Mouse (Mus musculus): ENCODE data around the gene Acad10.

The Acad10 gene

DNA sequence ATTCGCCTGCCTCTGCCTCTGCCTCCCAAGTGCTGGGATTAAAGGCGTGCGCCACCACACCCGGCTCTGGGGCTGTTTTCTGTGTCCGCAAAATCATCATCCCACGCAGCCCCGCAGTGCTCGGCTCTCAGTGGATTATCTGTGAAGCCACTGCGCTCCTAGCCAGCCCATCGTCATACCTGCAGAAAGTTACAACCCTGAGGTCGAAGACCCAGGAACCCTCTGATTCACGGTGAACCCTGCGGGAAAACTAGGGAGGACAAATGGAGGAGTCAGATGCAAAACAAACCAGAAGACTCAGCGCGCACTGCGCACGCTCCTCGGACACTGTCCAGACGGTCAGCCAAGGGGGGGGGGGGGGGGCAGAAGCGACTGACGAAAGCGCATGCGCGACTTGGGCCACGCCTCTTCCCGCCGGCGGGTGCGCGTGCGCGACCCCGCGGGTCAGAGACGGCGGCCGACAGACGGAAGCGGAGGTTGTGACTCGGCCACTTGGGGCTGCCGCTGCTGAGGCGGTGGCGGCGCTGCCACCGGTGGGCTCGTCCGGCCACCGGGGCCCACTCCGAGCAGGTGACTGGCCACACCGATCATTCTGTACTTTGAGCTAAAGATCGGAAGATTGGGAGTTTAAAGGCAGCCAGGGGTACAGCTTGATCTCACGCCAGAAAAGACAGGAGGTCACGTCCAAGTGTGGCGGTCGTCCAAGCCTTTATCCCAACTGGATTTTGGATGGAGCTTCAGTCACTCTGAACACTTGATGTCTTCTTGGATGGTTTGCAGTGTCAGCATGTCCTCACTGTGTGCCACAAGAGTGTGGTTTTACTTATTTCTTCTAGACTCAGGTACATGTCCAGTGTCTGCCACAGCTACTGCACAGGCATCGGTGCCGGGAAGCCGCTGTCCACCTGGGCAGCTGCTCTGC is 41.5 kb downstream of the Acad10 start, which contains the start of gene Acad12:
Gene Acad12 (minus strand): TSS at position 347 of the 922 bp plus-strand sequence.
- ChIA-PET POLR2A (interaction anchor here (0.7 to 1.7 kb wide), 14 partner anchors 9 to 677 kb away, joined by 3 to 11 read pairs (median 3); no protein-coding TSS in a partner anchor), CTCF (interaction anchor here (0.6 to 2.1 kb wide), 8 partner anchors 13 to 939 kb away, joined by 3 to 7 read pairs (median 3); no protein-coding TSS in a partner anchor)

DNA sequence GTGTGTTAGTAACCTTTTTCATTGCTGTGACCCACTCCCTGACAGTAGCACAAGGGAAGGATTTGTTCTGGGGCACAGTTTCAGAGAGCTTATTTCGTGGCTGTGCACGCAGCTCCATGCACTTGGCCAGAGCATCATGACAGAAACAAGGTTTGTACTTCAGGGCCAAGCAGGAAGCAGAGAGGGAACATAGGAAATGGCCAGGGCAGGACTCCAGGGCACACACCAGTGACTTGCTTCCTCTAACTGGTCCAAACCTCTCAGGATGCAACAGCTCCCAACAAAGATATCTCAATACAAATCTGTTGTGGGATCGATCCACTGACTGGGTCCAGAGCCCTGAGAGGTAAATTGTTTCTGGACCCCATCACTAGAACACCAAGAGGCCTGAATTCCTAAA is 45.4 kb downstream of the Acad10 start:
- ChIA-PET POLR2A (interaction anchor here in 1 of 4 experiments (0.6 kb wide), 1 partner anchor 25 kb away, joined by 3 read pairs; no protein-coding TSS in a partner anchor), CTCF (interaction anchor here in 2 of 4 experiments (0.6 to 0.7 kb wide), 3 partner anchors 109 to 311 kb away, joined by 3 to 5 read pairs (median 4); no protein-coding TSS in a partner anchor)

DNA sequence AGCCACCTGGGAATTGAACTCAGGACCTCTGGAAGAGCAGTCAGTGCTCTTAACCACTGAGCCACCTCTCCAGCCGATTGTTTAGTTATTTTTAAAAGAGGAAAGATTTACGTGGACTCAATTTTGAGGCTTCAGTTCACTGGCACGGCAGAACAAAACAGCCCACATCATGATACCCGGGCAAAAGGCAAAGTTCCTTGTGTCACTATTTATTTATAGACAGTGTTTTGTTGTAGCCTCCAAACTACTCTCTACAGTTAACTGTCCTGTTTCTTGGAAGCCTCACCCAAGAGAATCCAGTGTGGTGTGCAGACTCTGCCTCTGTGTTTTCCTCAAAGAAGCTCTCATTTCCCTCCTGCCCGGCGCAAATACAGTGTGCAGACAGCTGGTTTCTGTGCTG is 48.3 kb downstream of the Acad10 start:
- CTCF ChIA-PET = interaction anchor here in 1 of 4 experiments (0.8 kb wide), 1 partner anchor 12 kb away, joined by 3 read pairs; no protein-coding TSS in a partner anchor

DNA sequence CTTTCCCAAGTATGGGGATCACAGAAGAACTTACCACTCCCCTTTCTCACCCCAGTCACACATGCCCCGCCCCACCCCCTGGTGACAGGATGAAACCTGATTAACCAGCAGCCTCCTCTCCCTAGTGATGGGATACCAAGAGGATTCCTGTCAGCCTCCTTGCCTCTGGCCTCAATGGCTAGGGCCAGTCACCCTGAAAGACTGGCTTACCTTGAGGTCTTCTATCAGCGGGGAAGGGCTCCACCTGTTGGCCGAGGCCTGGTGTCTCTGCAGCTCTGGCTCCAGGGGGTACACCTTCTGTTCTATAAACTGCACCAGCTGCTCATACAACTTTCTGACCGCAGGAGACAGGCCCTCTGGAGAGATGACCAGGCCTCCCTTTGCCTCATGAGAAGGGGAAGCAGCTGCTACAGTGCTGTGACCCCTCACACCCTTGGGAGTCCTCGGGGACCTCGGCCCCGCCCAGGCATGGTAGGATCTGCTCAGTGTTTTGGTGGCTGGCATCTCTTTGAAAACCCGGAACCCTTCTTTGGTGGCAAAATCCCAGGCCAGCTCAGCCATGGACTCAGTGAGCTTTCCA is 50.7 kb downstream of the Acad10 start:
- CTCF ChIA-PET = interaction anchor here in 1 of 4 experiments (0.6 kb wide), 3 partner anchors 8 to 114 kb away, joined by 3 to 4 read pairs (median 3); no protein-coding TSS in a partner anchor
- POLR2A ChIA-PET = interaction anchor here in 1 of 4 experiments (1.1 kb wide), 1 partner anchor 66 kb away, joined by 5 read pairs; no protein-coding TSS in a partner anchor

More for the DNA sequence above, 48.3 kb downstream of the Acad10 start:
- POLR2A ChIA-PET = interaction anchor here in 2 of 4 experiments (0.5 to 0.6 kb wide), 2 partner anchors 187 to 238 kb away, joined by 3 read pairs; no protein-coding TSS in a partner anchor

DNA sequence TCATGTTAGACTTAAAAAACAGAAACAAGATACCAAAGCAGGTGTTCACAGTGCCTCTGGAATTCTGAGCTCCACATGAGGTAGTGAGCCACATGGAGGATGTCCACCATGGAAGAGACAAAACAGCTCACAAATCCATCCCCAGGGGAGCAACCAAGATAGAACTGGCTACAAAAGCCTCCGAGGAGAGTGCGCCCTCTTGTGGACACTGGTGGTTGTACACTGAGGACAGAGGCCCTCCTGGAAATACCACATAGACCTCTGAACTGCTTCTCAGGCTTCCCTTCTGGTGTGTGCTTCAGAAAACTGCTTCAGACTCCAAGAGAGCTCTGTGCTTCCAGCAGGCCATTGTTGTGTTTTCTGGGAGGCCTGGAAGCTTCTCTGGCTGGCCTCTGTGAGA is 54.2 kb downstream of the Acad10 start:
- ChIA-PET CTCF (interaction anchor here (0.5 to 1.4 kb wide), 44 partner anchors 8 to 1212 kb away, joined by 3 to 8 read pairs (median 3); partner anchors contain the start of genes Aldh2 (in 1 of the 4), Erp29 (in 1 of the 4) and Tmem116 (in 1 of the 4)), POLR2A (interaction anchor here in 3 of 4 experiments (0.6 to 1.2 kb wide), 8 partner anchors 13 to 794 kb away, joined by 3 to 7 read pairs (median 3); partner anchors contain the start of gene Adam1b (in 1 of the 3))

DNA sequence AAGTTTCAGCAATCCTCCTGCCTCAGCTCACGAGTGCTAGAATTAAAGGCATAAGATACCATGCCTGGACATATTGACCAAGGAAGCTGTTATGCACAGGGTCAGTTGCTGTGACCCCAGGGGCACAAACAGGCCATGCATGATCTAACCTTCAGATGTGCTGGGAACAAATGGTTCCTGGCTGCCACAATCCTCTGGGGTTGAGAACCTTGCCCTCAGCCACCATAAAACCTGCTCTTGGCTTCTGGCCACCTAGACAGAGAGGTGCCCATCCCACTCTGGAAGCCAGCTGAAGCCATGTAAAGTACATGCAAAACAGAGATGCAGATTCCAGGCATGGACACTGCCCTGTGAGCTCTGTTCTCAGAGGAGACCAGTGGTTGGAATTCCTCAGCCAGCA is 56.5 kb downstream of the Acad10 start:
- POLR2A ChIA-PET = interaction anchor here in 1 of 4 experiments (0.6 kb wide), 1 partner anchor 43 kb away, joined by 3 read pairs; no protein-coding TSS in a partner anchor

DNA sequence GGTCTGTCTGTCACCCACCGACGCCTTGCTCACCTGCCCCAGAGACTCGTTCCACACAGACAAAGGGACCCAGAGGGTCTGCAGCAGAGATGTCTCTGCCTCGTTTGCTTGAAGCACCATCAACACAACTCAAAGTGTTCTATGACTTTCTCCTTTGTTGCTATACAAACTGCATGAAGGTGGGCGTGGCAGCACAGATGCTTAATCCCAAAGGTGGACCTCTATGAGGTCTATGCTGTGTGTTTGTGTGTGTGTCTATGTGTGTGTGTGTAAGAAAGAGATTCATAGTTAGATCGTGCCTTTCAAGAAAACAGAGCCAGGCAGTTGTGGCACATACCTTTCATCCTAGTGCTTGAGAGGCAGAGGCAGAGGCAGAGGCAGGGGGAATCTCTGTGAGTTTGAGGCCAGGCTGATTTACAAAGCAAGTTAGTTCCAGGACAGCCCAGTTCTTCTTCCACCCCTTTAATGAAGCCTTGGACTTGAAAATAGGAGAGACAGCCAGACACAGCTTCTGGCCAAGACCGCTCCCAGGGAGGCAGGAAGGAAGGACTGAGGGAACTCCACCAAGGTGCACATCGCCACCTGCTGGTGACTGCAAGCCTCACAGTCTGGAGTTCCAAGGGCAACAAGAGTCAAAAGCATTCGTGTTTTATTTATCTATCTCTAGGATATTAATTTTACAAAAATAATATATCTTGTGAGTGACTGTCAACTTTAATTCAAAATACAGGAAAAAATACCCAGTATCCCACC is 58.6 kb downstream of the Acad10 start:
- ChIA-PET POLR2A (interaction anchor here in 2 of 4 experiments (0.7 to 2.5 kb wide), 5 partner anchors 8 to 227 kb away, joined by 3 to 9 read pairs (median 3); partner anchors contain the start of gene Aldh2 (in 1 of the 2)), CTCF (interaction anchor here (0.6 to 2.5 kb wide), 36 partner anchors 8 to 153 kb away, joined by 3 to 18 read pairs (median 4); partner anchors contain the start of genes Aldh2 (in 2 of the 4) and Acad12 (in 1 of the 4))

More for the DNA sequence above, 56.5 kb downstream of the Acad10 start:
- CTCF ChIA-PET = interaction anchor here in 1 of 4 experiments (0.9 kb wide), 1 partner anchor 18 kb away, joined by 3 read pairs; no protein-coding TSS in a partner anchor

DNA sequence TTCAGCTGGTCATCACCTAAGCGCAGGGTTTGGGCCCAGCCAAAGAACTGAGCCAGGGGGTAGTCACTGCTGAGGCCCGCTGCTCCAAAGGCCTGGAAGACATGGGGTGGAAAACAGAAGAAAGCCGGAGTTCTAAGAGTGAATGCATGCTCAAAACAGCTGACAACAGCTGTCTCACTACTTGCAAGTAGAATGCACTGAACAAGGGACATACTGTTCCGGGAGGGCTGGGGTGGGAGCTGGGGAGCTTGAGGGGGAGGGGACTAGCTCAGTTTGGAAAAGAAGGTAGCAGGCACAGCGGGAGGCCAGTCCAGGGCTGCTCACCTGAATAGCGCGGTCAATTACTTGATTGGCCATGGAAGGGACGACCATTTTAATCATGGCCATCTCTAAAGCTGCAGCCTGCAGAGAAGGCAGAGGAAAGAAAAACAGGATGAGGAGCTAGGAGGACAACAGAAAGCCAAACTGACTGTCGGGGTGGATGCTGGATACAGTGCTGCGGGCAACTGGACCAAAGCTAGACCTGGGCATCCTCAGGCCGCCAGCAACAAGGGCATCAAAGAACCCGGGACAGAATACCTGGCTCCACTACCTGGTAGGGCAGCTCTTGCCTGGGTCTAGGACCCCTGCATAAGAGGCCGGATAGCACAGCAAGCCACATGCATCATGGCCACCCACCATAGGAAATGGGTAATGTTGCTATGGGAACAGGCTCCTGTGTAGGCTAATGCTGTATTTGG is 61.3 kb downstream of the Acad10 start:
- ChIA-PET CTCF (interaction anchor here in 2 of 4 experiments (0.6 to 1.2 kb wide), 4 partner anchors 10 to 65 kb away, joined by 3 to 8 read pairs (median 4); no protein-coding TSS in a partner anchor), POLR2A (interaction anchor here in 3 of 4 experiments (0.7 to 2.1 kb wide), 14 partner anchors 9 to 201 kb away, joined by 3 to 16 read pairs (median 4); partner anchors contain the start of genes Acad12 (in 1 of the 3) and Naa25 (in 1 of the 3))

DNA sequence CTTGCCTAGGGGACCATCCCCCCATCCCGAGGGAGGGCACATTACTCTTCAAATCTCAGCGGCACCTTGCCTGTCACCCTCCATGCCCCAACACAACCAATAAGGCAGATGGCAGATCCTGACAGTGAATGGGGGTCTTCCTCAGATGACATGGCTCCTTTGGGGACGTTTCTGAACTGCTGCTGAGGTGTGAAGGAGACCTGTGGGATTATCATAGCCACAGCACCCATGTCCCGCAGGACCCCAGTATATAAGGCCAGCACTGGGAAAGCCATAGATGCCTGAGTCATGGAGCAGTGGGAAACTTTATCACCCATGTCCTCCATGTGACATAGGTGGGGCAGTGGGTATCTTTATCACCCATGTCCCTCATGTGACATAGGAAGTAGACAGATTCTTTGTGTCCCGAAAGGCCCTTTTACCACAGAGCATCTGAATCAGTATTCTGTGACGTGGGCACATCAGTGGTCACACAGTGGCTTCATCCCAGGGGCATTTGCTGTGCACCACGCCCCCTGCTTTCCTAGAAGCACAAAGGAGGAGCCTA is 62.2 kb downstream of the Acad10 start:
- POLR2A ChIA-PET = interaction anchor here in 3 of 4 experiments (0.7 to 2.1 kb wide), 11 partner anchors 8 to 154 kb away, joined by 3 to 16 read pairs (median 5); no protein-coding TSS in a partner anchor
- CTCF ChIA-PET = interaction anchor here in 2 of 4 experiments (0.5 to 1.0 kb wide), 3 partner anchors 8 to 57 kb away, joined by 3 read pairs; no protein-coding TSS in a partner anchor

DNA sequence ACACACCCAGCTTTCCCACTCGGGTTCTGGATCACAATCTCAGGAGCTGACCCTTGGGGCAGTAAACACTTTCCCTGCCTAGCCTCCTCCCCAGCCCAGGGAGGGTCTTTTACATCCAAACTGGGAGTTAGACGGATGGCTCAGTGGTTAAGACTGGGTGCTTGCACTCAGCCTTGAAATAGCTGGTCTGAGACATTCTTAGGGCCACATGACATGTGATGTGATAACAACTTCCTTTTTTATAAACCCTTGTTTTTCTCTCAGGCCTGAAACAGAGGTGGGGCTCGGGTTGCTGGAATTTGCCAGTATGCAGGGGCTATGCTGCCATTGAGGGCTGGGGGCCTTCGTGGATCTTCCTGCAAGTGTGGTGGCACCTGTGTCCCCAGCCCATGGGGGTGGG is 63.0 kb downstream of the Acad10 start:
- ChIA-PET POLR2A (interaction anchor here in 1 of 4 experiments (0.6 to 0.7 kb wide), 2 partner anchors 98 to 150 kb away, joined by 4 to 8 read pairs; no protein-coding TSS in a partner anchor), CTCF (interaction anchor here in 2 of 4 experiments (0.5 to 1.0 kb wide), 2 partner anchors 9 to 56 kb away, joined by 3 read pairs; no protein-coding TSS in a partner anchor)

DNA sequence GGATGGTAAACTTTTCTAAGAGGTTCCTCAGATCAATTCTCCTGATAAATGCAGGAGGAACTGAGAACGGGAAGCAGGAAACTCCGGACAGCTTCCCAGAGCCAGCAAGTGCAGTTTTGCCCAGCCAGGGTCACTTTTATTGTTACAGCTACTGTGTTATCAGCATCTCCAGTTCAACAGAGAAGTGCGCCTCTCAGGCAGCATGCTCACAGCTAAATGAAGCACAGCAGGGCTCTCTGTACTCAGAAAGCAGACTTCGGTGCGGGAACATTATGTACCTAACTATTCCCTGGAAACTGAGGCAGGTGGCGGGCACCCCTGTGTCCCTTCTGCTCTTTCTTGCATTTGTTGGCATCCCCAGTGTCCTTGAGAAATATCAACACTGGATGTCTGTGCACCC is 64.1 kb downstream of the Acad10 start:
- ChIA-PET POLR2A (interaction anchor here in 2 of 4 experiments (0.5 to 1.2 kb wide), 9 partner anchors 9 to 318 kb away, joined by 3 to 4 read pairs (median 3); partner anchors contain the start of genes Erp29 (in 1 of the 2) and Tmem116 (in 1 of the 2)), CTCF (interaction anchor here in 2 of 4 experiments (0.7 to 1.2 kb wide), 3 partner anchors 10 to 59 kb away, joined by 3 to 4 read pairs (median 3); no protein-coding TSS in a partner anchor)

DNA sequence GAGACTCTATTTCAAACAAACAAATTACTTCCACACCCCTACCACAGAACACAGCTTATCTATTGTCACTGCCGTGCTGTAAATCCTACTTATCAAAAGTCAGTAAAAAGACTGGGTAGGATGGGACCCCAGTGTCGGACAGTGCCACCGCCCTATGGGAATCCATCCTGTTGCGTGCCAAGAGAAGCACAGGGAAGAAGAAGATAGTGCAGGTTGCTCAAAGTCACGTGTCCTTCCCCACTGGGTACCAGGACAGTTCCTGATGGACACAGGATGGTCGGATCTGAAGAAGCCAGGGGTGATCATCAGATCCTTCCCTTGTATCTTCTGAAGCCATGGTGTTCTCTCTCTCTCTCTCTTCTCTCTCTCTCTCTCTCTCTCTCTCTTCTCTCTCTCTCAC is 64.6 kb downstream of the Acad10 start:
- POLR2A ChIA-PET = interaction anchor here in 3 of 4 experiments (0.5 to 1.2 kb wide), 10 partner anchors 8 to 1541 kb away, joined by 3 to 4 read pairs (median 3); no protein-coding TSS in a partner anchor
- CTCF ChIA-PET = interaction anchor here in 3 of 4 experiments (0.5 to 1.2 kb wide), 4 partner anchors 10 to 394 kb away, joined by 3 to 4 read pairs (median 3); no protein-coding TSS in a partner anchor

DNA sequence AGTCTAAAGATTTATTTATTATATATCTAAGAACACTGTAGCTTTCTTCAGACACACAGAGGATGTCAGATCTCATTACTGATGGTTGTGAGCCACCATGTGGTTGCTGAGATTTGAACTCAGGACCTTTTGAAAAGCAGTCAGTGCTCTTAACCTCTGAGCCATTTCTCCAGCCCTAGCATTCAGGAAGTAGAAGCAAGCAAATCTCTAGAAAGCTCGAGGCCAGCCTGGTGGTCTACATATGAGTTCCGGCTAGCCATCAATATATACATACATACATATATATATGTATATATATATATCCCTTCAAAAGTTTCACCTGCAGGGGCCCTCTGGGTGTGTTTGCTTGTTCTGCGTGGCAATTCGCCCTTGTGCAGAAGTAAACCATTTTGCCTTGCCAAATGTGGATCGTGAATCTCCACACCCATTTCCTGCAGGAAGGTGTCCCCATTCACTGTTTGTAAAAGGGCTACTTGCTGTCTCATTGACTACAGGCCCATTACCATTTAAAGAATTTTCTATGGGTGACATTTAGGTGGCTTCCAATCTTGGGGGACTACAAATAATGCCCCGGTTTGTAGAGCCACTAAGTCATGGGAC is 65.5 kb downstream of the Acad10 start:
- ChIA-PET CTCF (interaction anchor here in 2 of 4 experiments (1.2 to 2.5 kb wide), 2 partner anchors 11 kb away, joined by 3 to 8 read pairs; no protein-coding TSS in a partner anchor), POLR2A (interaction anchor here in 3 of 4 experiments (0.6 to 3.6 kb wide), 5 partner anchors 12 to 110 kb away, joined by 3 to 21 read pairs (median 3); no protein-coding TSS in a partner anchor)

DNA sequence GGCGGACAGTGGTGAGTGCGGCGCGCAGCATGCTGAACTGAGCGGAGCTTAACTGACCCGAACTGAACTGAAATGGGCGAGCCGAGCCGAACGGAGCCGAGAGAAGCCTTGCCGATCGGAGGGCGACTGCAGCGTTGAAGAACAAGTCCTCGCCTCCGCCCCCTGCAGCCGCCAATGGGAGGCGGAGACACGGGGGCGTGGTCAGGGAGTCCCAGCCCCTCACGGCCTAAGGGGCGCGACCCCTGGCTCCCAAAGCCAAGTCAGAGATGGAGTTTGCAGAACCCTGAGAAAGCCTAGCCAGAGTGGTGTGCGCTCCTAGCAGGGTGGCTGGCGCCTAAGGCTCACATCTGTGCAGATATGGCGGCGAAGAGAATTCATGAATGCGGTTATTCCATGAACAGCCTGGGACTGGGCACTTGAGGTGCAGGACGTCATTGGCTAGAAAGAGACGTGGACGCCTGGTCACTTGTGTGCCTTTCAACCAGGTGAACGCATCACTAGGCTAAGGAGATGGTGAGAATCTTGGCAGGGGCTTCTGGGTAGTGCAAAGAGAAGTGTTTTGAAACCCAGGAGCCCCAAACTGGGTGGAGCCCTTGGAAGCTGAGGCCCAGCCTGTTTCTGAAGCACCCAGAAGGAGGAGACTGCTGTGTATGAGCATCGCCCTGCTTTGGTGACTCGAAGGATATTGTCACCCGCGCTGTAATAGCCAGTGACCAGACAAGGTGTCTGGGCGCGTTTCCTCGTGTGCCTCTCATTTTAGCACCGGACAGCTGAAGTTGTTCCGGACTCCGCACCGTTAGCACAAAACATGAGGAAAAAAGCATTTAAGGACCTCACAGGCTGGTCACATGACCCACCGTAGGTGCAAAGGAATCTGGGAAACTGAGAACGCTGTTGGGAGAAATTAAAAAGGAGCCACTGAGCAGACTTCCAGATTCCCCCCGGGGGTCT is 66.6 kb downstream of the Acad10 start, which contains the start of gene Aldh2:
Gene Aldh2 (minus strand): TSS at position 374 of the 951 bp plus-strand sequence.
- ChIA-PET POLR2A (interaction anchor here in 3 of 4 experiments (0.6 to 3.6 kb wide), 20 partner anchors 9 to 261 kb away, joined by 3 to 21 read pairs (median 4); no protein-coding TSS in a partner anchor), CTCF (interaction anchor here in 2 of 4 experiments (0.6 to 2.8 kb wide), 6 partner anchors 8 to 59 kb away, joined by 3 to 12 read pairs (median 6); no protein-coding TSS in a partner anchor)

Data from embryonic stem cell, embryonic (primary cell).